Mouse (Mus musculus) neural tube, embryonic 12.5 days (tissue): ENCODE measurements around the gene Men1. TPM values are rescaled to one million over a fixed set of nuclear protein-coding genes. Genes with fewer than 3 reads are reported as not detected.

ENCODE experiments used
- ATAC-seq: fragments of 200-750 bp; cut with Nextera tagmentation; 2 replicates; pipeline ENCODE4 v1.8.0; 2017; ENCODE audit warnings: low read depth, mild to moderate bottlenecking, moderate TSS enrichment, moderate library complexity; ENCODE audit not compliant: low FRiP score
- H3K27ac ChIP-seq: fragments of 300-500 bp; sonication (generic); 2 replicates; pipeline ENCODE4 v1.5.1; 2016
- H3K27me3 ChIP-seq: fragments of 300-500 bp; sonication (generic); replicated peaks from 2 replicates; pipeline ENCODE4 v1.6.1; 2016; ENCODE audit warnings: mild to moderate bottlenecking
- H3K36me3 ChIP-seq: fragments of 300-500 bp; sonication (generic); 2 replicates; pipeline ENCODE4 v1.6.1; 2016; ENCODE audit warnings: mild to moderate bottlenecking
- H3K4me1 ChIP-seq: fragments of 300-500 bp; sonication (generic); 2 replicates; pipeline ENCODE4 v1.6.1; 2016
- H3K4me2 ChIP-seq: fragments of 300-500 bp; sonication (generic); replicated peaks from 2 replicates; pipeline ENCODE4 v1.6.1; 2016; ENCODE audit warnings: mild to moderate bottlenecking
- H3K4me3 ChIP-seq: fragments of 300-500 bp; sonication (generic); 2 replicates; pipeline ENCODE4 v1.5.1; 2016
- H3K9ac ChIP-seq: fragments of 300-500 bp; sonication (generic); 2 replicates; pipeline ENCODE4 v1.6.1; 2016; ENCODE audit warnings: mild to moderate bottlenecking
- H3K9me3 ChIP-seq: fragments of 300-500 bp; sonication (generic); 2 replicates; pipeline ENCODE4 v1.6.1; 2016; ENCODE audit warnings: mild to moderate bottlenecking
- WGBS: fragments of 180-500 bp; shearing (Covaris S2); methylation state at CpG from one replicate; pipeline ENCODE4 v1.1.7; 2016; 5-methylcytosine and 5-hydroxymethylcytosine counted together
- polyA plus RNA-seq: library from polyadenylated mRNA; unstranded; fragments of >200 nt; fragmentation: Nextera tagmentation; extraction: Ambion mirVana; gene quantifications from 2 replicates; pipeline ENCODE4 v1.2.1, GENCODE M21; 2016

Men1 gene
- polyA plus RNA-seq, 1 experiment from 2014 or later: 93.3 TPM

DNA sequence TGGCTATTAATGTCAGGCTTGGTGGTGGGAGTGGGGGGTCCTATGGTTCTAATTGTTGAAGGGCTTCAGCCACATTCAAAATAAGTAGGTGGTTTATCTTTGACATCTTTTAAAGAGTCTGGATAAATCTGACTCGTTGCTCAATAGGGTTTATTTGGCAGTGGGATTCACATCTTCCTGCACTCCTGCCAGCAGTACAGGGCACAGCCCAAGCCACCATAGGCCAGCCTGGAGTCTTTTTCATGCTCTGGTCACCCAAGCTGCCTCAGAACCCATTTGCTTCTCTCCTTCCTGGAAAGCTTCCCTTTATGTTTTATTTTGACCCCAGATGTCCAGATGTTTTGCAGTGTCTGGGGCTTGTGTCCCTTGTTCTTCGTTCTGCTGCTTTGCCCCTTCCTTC, 41.9 kb downstream of the Men1 start:
- no peak for ATAC-seq
- whole genome bisulfite sequencing: 85% methylated on average over 2 of the region's 2 CpGs
- peaks cover 71% of the 10 kb centered on the region for H3K36me3 ChIP-seq

GRCm38 (mm10) chr19:6377327-6378040, 42.7 kb downstream of the Men1 start:
- no peak overlapping the region for H3K4me2 ChIP-seq
- H3K36me3 ChIP-seq: peaks cover 62% of the 10 kb centered on the region

More for the DNA sequence above, 41.9 kb downstream of the Men1 start:
- Histone ChIP-seq H3K4me2 (no peak overlapping the region), H3K27me3 (no peaks in the 10 kb centered on the region), H3K27ac (no peak overlapping the region), H3K9ac (no peak overlapping the region), H3K9me3 (no peaks in the 10 kb centered on the region), H3K4me1 (peaks cover 10% of the 10 kb centered on the region; the same call in 1 of the 2 replicates), H3K4me3 (no peak overlapping the region)

GRCm38 (mm10) chr19:6380411-6381166, 45.8 kb downstream of the Men1 start:
- Histone ChIP-seq H3K9me3 (no peaks in the 10 kb centered on the region), H3K9ac (no peak overlapping the region), H3K4me1 (peaks cover 16% of the 10 kb centered on the region), H3K27ac (no peak overlapping the region), H3K27me3 (no peaks in the 10 kb centered on the region), H3K4me2 (no peak overlapping the region), H3K4me3 (no peak overlapping the region), H3K36me3 (peaks cover 32% of the 10 kb centered on the region)
- ATAC-seq: no peak
- WGBS: 89% methylated on average over 9 of the region's 9 CpGs

More at GRCm38 (mm10) chr19:6377327-6378040, 42.7 kb downstream of the Men1 start:
- Histone ChIP-seq H3K4me3 (no peak overlapping the region), H3K9me3 (no peaks in the 10 kb centered on the region), H3K27ac (no peak overlapping the region), H3K9ac (no peak overlapping the region), H3K27me3 (no peaks in the 10 kb centered on the region), H3K4me1 (peaks cover 10% of the 10 kb centered on the region; the same call in 1 of the 2 replicates)
- ATAC-seq: no peak
- WGBS: 36% methylated on average over 11 of the region's 11 CpGs

DNA sequence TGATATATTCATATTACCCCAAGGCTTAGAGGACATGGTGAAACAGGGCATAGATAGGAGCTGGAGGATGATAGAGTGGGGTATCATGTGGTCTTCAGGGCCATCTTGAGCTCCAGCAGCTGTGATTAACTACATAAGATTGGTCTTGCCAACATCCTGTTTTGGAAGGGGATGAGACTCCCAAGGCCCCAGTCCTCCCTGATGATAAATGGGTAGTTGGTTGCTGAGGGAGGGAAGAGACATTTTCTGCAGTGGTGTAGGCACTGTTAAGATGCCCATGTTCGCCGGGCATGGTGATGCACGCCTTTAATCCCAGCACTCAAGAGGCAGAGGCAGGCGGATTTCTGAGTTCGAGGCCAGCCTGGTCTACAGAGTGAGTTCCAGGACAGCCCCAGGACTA, 46.5 kb downstream of the Men1 start:
- WGBS: 98% methylated on average over 5 of the region's 5 CpGs
- no peak overlapping the region for H3K4me2 ChIP-seq
- H3K36me3 ChIP-seq: peaks cover 25% of the 10 kb centered on the region
- H3K9me3 ChIP-seq: no peaks in the 10 kb centered on the region
- H3K9ac ChIP-seq: no peak overlapping the region
- H3K27me3 ChIP-seq: no peaks in the 10 kb centered on the region
- H3K27ac ChIP-seq: no peak overlapping the region
- no peak overlapping the region for H3K4me3 ChIP-seq
- no peak for ATAC-seq
- H3K4me1 ChIP-seq: peaks cover 17% of the 10 kb centered on the region

DNA sequence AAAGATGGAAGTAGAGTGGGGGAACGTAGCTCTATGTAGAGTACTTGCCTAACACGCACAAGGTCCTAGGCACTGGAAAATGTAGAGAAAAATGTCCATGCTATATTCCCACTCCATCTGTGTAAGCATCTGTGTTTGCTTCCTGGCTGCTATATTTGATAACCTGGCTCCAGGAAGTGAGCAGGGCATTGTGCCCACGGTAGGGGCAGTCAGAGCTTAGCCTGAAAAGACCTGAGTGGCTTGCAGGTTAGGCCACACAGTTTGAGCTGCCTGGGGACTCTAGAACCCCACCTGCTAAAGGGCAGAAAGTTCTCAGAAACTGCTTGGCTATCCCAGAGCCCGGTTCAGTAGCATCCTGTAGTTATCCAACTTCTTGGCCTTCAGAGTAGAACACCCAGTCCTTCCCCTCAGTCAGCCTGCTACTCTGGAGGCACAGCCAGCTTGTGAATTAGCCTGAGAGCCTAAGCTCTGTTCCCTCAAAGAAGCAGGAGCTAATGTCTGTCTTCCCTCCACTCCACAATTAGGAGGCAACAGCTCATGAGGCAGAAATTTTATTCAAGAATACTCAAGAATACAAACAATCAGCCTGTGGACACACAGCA, 47.6 kb downstream of the Men1 start:
- WGBS: 84% methylated on average over 4 of the region's 4 CpGs
- no peak overlapping the region for H3K4me3 ChIP-seq
- H3K36me3 ChIP-seq: peaks cover 14% of the 10 kb centered on the region
- no peak overlapping the region for H3K4me2 ChIP-seq
- H3K27ac ChIP-seq: no peak overlapping the region
- no peak overlapping the region for H3K9ac ChIP-seq
- no peaks in the 10 kb centered on the region for H3K9me3 ChIP-seq
- ATAC-seq: no peak
- no peaks in the 10 kb centered on the region for H3K27me3 ChIP-seq
- peaks cover 11% of the 10 kb centered on the region for H3K4me1 ChIP-seq

DNA sequence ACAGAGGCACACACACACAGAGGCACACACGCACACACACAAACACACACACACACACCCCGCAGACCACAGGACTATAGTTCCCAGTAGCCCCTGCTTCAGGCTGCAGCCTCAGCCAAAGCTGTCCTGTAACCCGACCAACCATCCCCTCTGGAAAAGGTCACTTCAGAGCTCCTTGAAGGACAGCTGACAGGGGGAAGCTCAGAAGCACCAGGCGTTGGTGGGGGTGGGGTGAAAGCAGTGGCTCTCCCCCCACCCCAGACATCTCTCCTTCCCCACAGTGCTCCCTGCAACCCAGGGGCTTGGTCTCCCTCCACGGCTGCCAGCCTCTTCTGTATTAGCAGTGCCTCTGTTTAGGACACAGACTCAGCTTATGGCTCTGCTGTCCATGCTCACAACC, 48.7 kb downstream of the Men1 start:
- 0 out of 2 replicates have a peak, but pooled peaks cover 4% of the 10 kb centered on the region for H3K36me3 ChIP-seq
- WGBS: 52% methylated on average over 5 of the region's 5 CpGs
- H3K9me3 ChIP-seq: no peaks in the 10 kb centered on the region
- no peak overlapping the region for H3K27ac ChIP-seq
- no peak overlapping the region for H3K4me3 ChIP-seq
- peaks cover 7% of the 10 kb centered on the region; the same call in 1 of the 2 replicates for H3K4me1 ChIP-seq
- H3K4me2 ChIP-seq: no peak overlapping the region
- no peaks in the 10 kb centered on the region for H3K27me3 ChIP-seq
- H3K9ac ChIP-seq: 0 out of 2 replicates have a peak overlapping the region, but pooled peaks have one; percentile 5
- no peak for ATAC-seq

DNA sequence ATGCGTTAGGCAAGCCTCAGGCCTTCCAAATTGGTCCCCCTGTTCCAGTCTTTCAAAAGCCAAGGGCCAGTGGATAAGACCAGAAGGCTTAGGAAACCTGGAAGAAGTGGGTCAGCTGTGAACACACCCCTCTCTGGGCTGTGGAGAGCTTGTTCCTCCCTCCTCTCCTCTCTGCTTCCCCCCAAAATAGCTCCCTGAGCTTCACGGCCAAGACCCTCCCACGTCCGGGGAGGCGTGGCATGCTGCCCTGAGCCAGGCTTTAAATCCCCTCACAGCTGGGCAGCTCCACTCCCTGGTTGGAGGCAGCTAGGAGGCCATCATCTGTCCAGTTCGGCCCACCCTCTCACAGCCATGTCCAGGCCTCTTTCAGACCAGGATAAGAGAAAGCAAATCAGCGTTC, 49.3 kb downstream of the Men1 start, which contains the start of gene Pygm:
Pygm (plus strand) TSS at position 272 of the 400 bp plus-strand sequence.
- Histone ChIP-seq H3K9ac (0 out of 2 replicates have a peak within 1 kb of the TSS, but pooled peaks have one; percentile 5), H3K27me3 (no peaks in the 10 kb centered on the region), H3K4me1 (peaks cover 8% of the 10 kb centered on the region; the same call in 1 of the 2 replicates), H3K27ac (no peak within 1 kb of the TSS), H3K4me2 (no peak within 1 kb of the TSS), H3K9me3 (no peaks in the 10 kb centered on the region), H3K4me3 (no peak within 1 kb of the TSS), H3K36me3 (no peaks in the 10 kb centered on the region)
- ATAC-seq: no peak
- WGBS: 20% methylated on average over 7 of the region's 7 CpGs

DNA sequence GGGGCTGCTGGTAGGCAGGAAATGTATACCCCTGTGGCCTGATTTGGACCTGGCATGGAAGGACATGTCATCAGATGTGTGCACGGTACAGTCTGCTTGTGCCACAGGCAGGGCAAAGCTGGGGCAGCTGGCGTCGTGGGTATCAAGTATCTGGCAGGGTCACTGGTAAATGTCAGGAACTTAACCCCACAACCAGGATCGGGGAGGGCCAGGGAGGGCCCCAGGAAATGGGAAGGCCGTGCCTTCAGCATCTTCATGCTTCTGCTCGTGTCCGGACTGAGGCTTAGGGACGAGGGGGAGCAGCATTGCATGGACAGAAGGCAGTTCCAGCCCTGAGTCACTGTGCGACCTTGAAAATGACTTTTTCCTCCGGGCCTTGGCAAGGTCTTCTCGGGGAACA, 50.2 kb downstream of the Men1 start:
- H3K9ac ChIP-seq: no peak overlapping the region
- ATAC-seq: no peak
- 84% methylated on average over 11 of the region's 11 CpGs for WGBS

GRCm38 (mm10) chr19:6385419-6385818, 50.6 kb downstream of the Men1 start:
- WGBS: 85% methylated on average over 5 of the region's 5 CpGs

More for the DNA sequence above, 50.2 kb downstream of the Men1 start:
- H3K27me3 ChIP-seq: no peaks in the 10 kb centered on the region
- H3K4me3 ChIP-seq: no peak overlapping the region
- no peak overlapping the region for H3K27ac ChIP-seq
- H3K9me3 ChIP-seq: no peaks in the 10 kb centered on the region
- no peaks in the 10 kb centered on the region for H3K36me3 ChIP-seq
- no peak overlapping the region for H3K4me2 ChIP-seq
- H3K4me1 ChIP-seq: peaks cover 16% of the 10 kb centered on the region

GRCm38 (mm10) chr19:6385821-6386220, 51.0 kb downstream of the Men1 start:
- ATAC-seq: no peak
- Histone ChIP-seq H3K4me2 (no peak overlapping the region), H3K9ac (no peak overlapping the region), H3K36me3 (no peaks in the 10 kb centered on the region), H3K4me1 (peaks cover 16% of the 10 kb centered on the region), H3K4me3 (no peak overlapping the region), H3K27ac (no peak overlapping the region), H3K27me3 (no peaks in the 10 kb centered on the region), H3K9me3 (no peaks in the 10 kb centered on the region)
- WGBS: 75% methylated on average over 7 of the region's 7 CpGs

More at GRCm38 (mm10) chr19:6385419-6385818, 50.6 kb downstream of the Men1 start:
- H3K4me2 ChIP-seq: no peak overlapping the region
- H3K4me1 ChIP-seq: peaks cover 16% of the 10 kb centered on the region
- H3K27me3 ChIP-seq: no peaks in the 10 kb centered on the region
- H3K4me3 ChIP-seq: no peak overlapping the region
- no peak overlapping the region for H3K9ac ChIP-seq
- H3K36me3 ChIP-seq: no peaks in the 10 kb centered on the region
- ATAC-seq: no peak
- no peak overlapping the region for H3K27ac ChIP-seq
- H3K9me3 ChIP-seq: no peaks in the 10 kb centered on the region

DNA sequence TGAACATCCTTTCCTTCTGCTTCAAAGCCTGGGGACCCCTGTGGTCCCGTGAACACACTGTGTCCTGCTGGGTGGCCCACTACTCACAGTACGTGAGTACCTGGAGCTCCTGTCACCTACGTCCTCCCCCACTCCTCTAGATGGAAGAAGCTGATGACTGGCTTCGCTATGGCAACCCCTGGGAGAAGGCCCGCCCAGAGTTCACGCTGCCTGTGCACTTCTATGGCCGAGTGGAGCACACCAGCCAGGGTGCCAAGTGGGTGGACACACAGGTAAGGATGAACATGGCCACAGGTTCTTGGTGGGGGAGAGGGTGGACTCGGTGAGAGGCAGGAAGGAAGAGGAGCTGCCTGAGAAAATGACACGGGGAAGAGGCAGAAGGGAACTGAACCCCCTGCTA, 51.5 kb downstream of the Men1 start:
- Histone ChIP-seq H3K36me3 (no peaks in the 10 kb centered on the region), H3K4me2 (no peak overlapping the region), H3K9me3 (no peaks in the 10 kb centered on the region), H3K27me3 (no peaks in the 10 kb centered on the region), H3K4me1 (peaks cover 16% of the 10 kb centered on the region), H3K4me3 (no peak overlapping the region), H3K9ac (no peak overlapping the region), H3K27ac (no peak overlapping the region)
- ATAC-seq: no peak
- 60% methylated on average over 9 of the region's 9 CpGs for WGBS

- Histone ChIP-seq H3K36me3 (no peaks in the 10 kb centered on the region), H3K27ac (no peak overlapping the region)
- 83% methylated on average over 13 of the region's 13 CpGs for WGBS
Observed at GRCm38 (mm10) chr19:6388006-6388405, 53.2 kb downstream of the Men1 start.

More at GRCm38 (mm10) chr19:6388006-6388405, 53.2 kb downstream of the Men1 start:
- no peak for ATAC-seq
- no peaks in the 10 kb centered on the region for H3K9me3 ChIP-seq
- no peak overlapping the region for H3K4me3 ChIP-seq
- no peak overlapping the region for H3K9ac ChIP-seq
- H3K4me2 ChIP-seq: no peak overlapping the region
- H3K27me3 ChIP-seq: no peaks in the 10 kb centered on the region
- H3K4me1 ChIP-seq: peaks cover 16% of the 10 kb centered on the region
